Mouse (Mus musculus) ovary, postnatal 14 days (tissue): ENCODE measurements around the gene Irf4.

Experiments used
- DNase-seq: peaks from one replicate; pipeline ENCODE4 v3.0.0; 2022; ENCODE audit warnings: low spot score

The Irf4 gene

GRCm38 (mm10) chr13:30762224-30762623 lies 13.2 kb downstream of the Irf4 start:
- DNase-seq, result no peak

GRCm38 (mm10) chr13:30764014-30764740 lies 15.2 kb downstream of the Irf4 start:
- DNase-seq, result no peak

- no peak for DNase-seq
Measured at GRCm38 (mm10) chr13:30765906-30766305, 16.9 kb downstream of the Irf4 start.

- no peak for DNase-seq
Measured at GRCm38 (mm10) chr13:30766636-30767476, 17.8 kb downstream of the Irf4 start.

GRCm38 (mm10) chr13:30767477-30768127 lies 18.6 kb downstream of the Irf4 start:
- no peak for DNase-seq

GRCm38 (mm10) chr13:30776021-30776420 lies 27.0 kb downstream of the Irf4 start:
- no peak for DNase-seq

GRCm38 (mm10) chr13:30777678-30778179 lies 28.7 kb downstream of the Irf4 start:
- no peak for DNase-seq

- DNase-seq, result no peak
Measured at GRCm38 (mm10) chr13:30781905-30782304, 32.9 kb downstream of the Irf4 start.

- no peak for DNase-seq
Measured at GRCm38 (mm10) chr13:30782419-30782818, 33.4 kb downstream of the Irf4 start.

GRCm38 (mm10) chr13:30785423-30786040 lies 36.5 kb downstream of the Irf4 start:
- DNase-seq, result no peak

GRCm38 (mm10) chr13:30786235-30787035 lies 37.4 kb downstream of the Irf4 start:
- DNase-seq, result no peak

- DNase-seq, result no peak
Measured at GRCm38 (mm10) chr13:30787036-30787320, 38.0 kb downstream of the Irf4 start.

- no peak for DNase-seq
Measured at GRCm38 (mm10) chr13:30787556-30787955, 38.5 kb downstream of the Irf4 start.

- no peak for DNase-seq
Measured at GRCm38 (mm10) chr13:30787960-30788359, 38.9 kb downstream of the Irf4 start.

- DNase-seq, result no peak
Measured at GRCm38 (mm10) chr13:30788421-30788820, 39.4 kb downstream of the Irf4 start.

GRCm38 (mm10) chr13:30790016-30790415 lies 41.0 kb downstream of the Irf4 start:
- no peak for DNase-seq

GRCm38 (mm10) chr13:30792308-30792707 lies 43.3 kb downstream of the Irf4 start:
- DNase-seq, result no peak

GRCm38 (mm10) chr13:30792741-30793140 lies 43.7 kb downstream of the Irf4 start:
- DNase-seq, result no peak

- DNase-seq, result no peak
Measured at GRCm38 (mm10) chr13:30793196-30793595, 44.2 kb downstream of the Irf4 start.

GRCm38 (mm10) chr13:30793616-30794015 lies 44.6 kb downstream of the Irf4 start:
- DNase-seq, result no peak

- DNase-seq, result no peak
Measured at GRCm38 (mm10) chr13:30795960-30796359, 46.9 kb downstream of the Irf4 start.

- DNase-seq, result no peak
Measured at GRCm38 (mm10) chr13:30801886-30802285, 52.9 kb downstream of the Irf4 start.
